Mouse (Mus musculus): ENCODE results near the gene Sf3a3. TPM values are rescaled to one million over a fixed set of nuclear protein-coding genes. Genes with fewer than 3 reads are reported as not detected.
A peak's percentile ranks its signal among the peaks of the same experiment; 100 is the strongest.

Gene Sf3a3
- polyA plus RNA-seq, 2 experiments: 42.1 to 59.2 TPM

- Histone ChIP-seq H3K4me3 (ENCODE audit: insufficient read depth in 1 of 2, low read depth in 2 of 2, low read length in 2 of 2) (peak within 1 kb of the TSS; percentile 66 to 77), H3K9ac (replicated peaks) (peak within 1 kb of the TSS; percentile 66), H3K27me3 (ENCODE audit: control insufficient read depth, insufficient read depth, low read length) (no peaks in the 10 kb centered on the region; the same call in 1 of the 2 replicates), H3K4me1 (replicated peaks; ENCODE audit: control insufficient read depth in 2 of 2, insufficient read depth in 2 of 2, low read length in 1 of 2) (peaks cover 13 to 37% of the 10 kb centered on the region in 2 experiments), H3K36me3 (replicated peaks; ENCODE audit: control insufficient read depth, insufficient read depth, low read depth) (no peaks in the 10 kb centered on the region), H3K27ac (no peak within 1 kb of the TSS), H3K4me2 (ENCODE audit: low read depth) (peak within 1 kb of the TSS; percentile 98), H3K9me3 (ENCODE audit: control insufficient read depth, low read length) (no peaks in the 10 kb centered on the region)
- TF ChIP-seq CTCF (IDR thresholded peaks at IDR 0.05; ENCODE audit: low read depth) (no peak), EP300 (IDR thresholded peaks at IDR 0.05; ENCODE audit: low read depth) (no peak)
- under 1% methylated on average over 47 of the region's 59 CpGs for WGBS (ENCODE audit: insufficient replicate concordance)
- peak; percentile 73 for ATAC-seq (ENCODE audit: insufficient read depth)
- DNase-seq (ENCODE audit: low read depth in 3 of 3, low spot score in 3 of 3): no peak
Measured at GRCm38 (mm10) chr4:124700248-124700971, 14.2 kb upstream of the Sf3a3 start, which contains the start of gene Fhl3. Gene Fhl3, plus strand, starts transcription at chr4:124700701.

GRCm38 (mm10) chr4:124701052-124701845, 13.3 kb upstream of the Sf3a3 start:
- Histone ChIP-seq H3K27me3 (ENCODE audit: control insufficient read depth, insufficient read depth, low read length) (no peaks in the 10 kb centered on the region; the same call in 1 of the 2 replicates), H3K4me3 (ENCODE audit: insufficient read depth in 1 of 2, low read depth in 2 of 2, low read length in 2 of 2) (peak overlapping the region; percentile 66 to 77), H3K9me3 (ENCODE audit: control insufficient read depth, low read length) (no peaks in the 10 kb centered on the region), H3K27ac (no peak overlapping the region), H3K4me2 (ENCODE audit: low read depth) (peak overlapping the region; percentile 98), H3K4me1 (replicated peaks; ENCODE audit: control insufficient read depth in 2 of 2, insufficient read depth in 2 of 2, low read length in 1 of 2) (peaks cover 10 to 31% of the 10 kb centered on the region in 2 experiments), H3K36me3 (replicated peaks; ENCODE audit: control insufficient read depth, insufficient read depth, low read depth) (no peaks in the 10 kb centered on the region), H3K9ac (replicated peaks) (peak overlapping the region; percentile 66)
- DNase-seq (ENCODE audit: low read depth in 3 of 3, low spot score in 3 of 3): no peak
- TF ChIP-seq EP300 (IDR thresholded peaks at IDR 0.05; ENCODE audit: low read depth): no peak
- no peak for TF ChIP-seq CTCF (IDR thresholded peaks at IDR 0.05; ENCODE audit: low read depth)
- 8% methylated on average over 22 of the region's 22 CpGs for WGBS (ENCODE audit: insufficient replicate concordance)
- ATAC-seq (ENCODE audit: insufficient read depth): no peak; the same call in 1 of the 2 replicates

- peak overlapping the region in 1 of 2 experiments; percentile 66; a peak in 2 of 4 replicates for H3K4me3 ChIP-seq (ENCODE audit: insufficient read depth in 1 of 2, low read depth in 2 of 2, low read length in 2 of 2)
- no peaks in the 10 kb centered on the region; the same call in 1 of the 2 replicates for H3K36me3 ChIP-seq (replicated peaks; ENCODE audit: control insufficient read depth, insufficient read depth, low read depth)
- H3K9me3 ChIP-seq (ENCODE audit: control insufficient read depth, low read length): no peaks in the 10 kb centered on the region
- H3K27ac ChIP-seq: no peak overlapping the region
- DNase-seq (ENCODE audit: low read depth in 3 of 3, low spot score in 3 of 3) (no peak), ATAC-seq (ENCODE audit: insufficient read depth) (no peak)
- 58% methylated on average over 4 of the region's 5 CpGs for WGBS (ENCODE audit: insufficient replicate concordance)
- H3K4me2 ChIP-seq (ENCODE audit: low read depth): peak overlapping the region; percentile 98
- no peak overlapping the region for H3K9ac ChIP-seq (replicated peaks)
- H3K27me3 ChIP-seq (ENCODE audit: control insufficient read depth, insufficient read depth, low read length): no peaks in the 10 kb centered on the region; the same call in 1 of the 2 replicates
- peaks cover 9 to 30% of the 10 kb centered on the region in 2 experiments for H3K4me1 ChIP-seq (replicated peaks; ENCODE audit: control insufficient read depth in 2 of 2, insufficient read depth in 2 of 2, low read length in 1 of 2)
- TF ChIP-seq EP300 (IDR thresholded peaks at IDR 0.05; ENCODE audit: low read depth) (no peak), CTCF (IDR thresholded peaks at IDR 0.05; ENCODE audit: low read depth) (no peak)
Measured at GRCm38 (mm10) chr4:124701916-124702315, 12.7 kb upstream of the Sf3a3 start.

- Histone ChIP-seq H3K27me3 (ENCODE audit: control insufficient read depth, insufficient read depth, low read length) (no peaks in the 10 kb centered on the region; the same call in 1 of the 2 replicates), H3K4me2 (ENCODE audit: low read depth) (no peak overlapping the region; the same call in 1 of the 2 replicates), H3K36me3 (replicated peaks; ENCODE audit: control insufficient read depth, insufficient read depth, low read depth) (no peaks in the 10 kb centered on the region; the same call in 1 of the 2 replicates), H3K9ac (replicated peaks) (no peak overlapping the region), H3K9me3 (ENCODE audit: control insufficient read depth, low read length) (no peaks in the 10 kb centered on the region), H3K4me1 (replicated peaks; ENCODE audit: control insufficient read depth in 2 of 2, insufficient read depth in 2 of 2, low read length in 1 of 2) (peaks cover 10 to 31% of the 10 kb centered on the region in 2 experiments), H3K27ac (no peak overlapping the region), H3K4me3 (ENCODE audit: insufficient read depth in 1 of 2, low read depth in 2 of 2, low read length in 2 of 2) (no peak overlapping the region)
- DNase-seq (ENCODE audit: low read depth in 3 of 3, low spot score in 3 of 3): no peak
- TF ChIP-seq EP300 (IDR thresholded peaks at IDR 0.05; ENCODE audit: low read depth): no peak
- TF ChIP-seq CTCF (IDR thresholded peaks at IDR 0.05; ENCODE audit: low read depth): no peak
- no peak for ATAC-seq (ENCODE audit: insufficient read depth)
- 20% methylated on average over 2 of the region's 2 CpGs for WGBS (ENCODE audit: insufficient replicate concordance)
Measured at GRCm38 (mm10) chr4:124703406-124703805, 11.2 kb upstream of the Sf3a3 start.
